Mouse (Mus musculus) lung, postnatal 0 days (tissue): Measurements from ENCODE around the gene Cbl. TPM values are rescaled to one million over a fixed set of nuclear protein-coding genes. Genes with fewer than 3 reads are reported as not detected.

Experiments used
- ATAC-seq: fragments of 200-750 bp; cut with Nextera tagmentation; 2 replicates; pipeline ENCODE4 v1.8.0; 2017; ENCODE audit warnings: moderate library complexity
- DNase-seq: peaks from one replicate; pipeline ENCODE4 v3.0.0-alpha.2; 2016; ENCODE audit warnings: low spot score
- H3K27ac ChIP-seq: fragments of 300-500 bp; sonication (generic); 2 replicates; pipeline ENCODE4 v1.5.1; 2014; ENCODE audit warnings: antibody characterized with exemption, mild to moderate bottlenecking, low read length, mixed read lengths
- H3K27me3 ChIP-seq: fragments of 300-500 bp; sonication (generic); replicated peaks from 2 replicates; pipeline ENCODE4 v1.6.1; 2014; ENCODE audit warnings: low read length, mixed read lengths; ENCODE audit not compliant: insufficient read depth
- H3K36me3 ChIP-seq: fragments of 300-500 bp; sonication (generic); 2 replicates; pipeline ENCODE4 v1.6.1; 2014; ENCODE audit warnings: low read length, mixed read lengths; ENCODE audit not compliant: insufficient read depth
- H3K4me1 ChIP-seq: fragments of 300-500 bp; sonication (generic); 2 replicates; pipeline ENCODE4 v1.6.1; 2014; ENCODE audit warnings: antibody characterized with exemption, low read depth, low read length, mixed read lengths; ENCODE audit not compliant: insufficient read depth
- H3K4me2 ChIP-seq: fragments of 300-500 bp; sonication (generic); replicated peaks from 2 replicates; pipeline ENCODE4 v1.6.1; 2014; ENCODE audit warnings: low read depth, mild to moderate bottlenecking, low read length, moderate library complexity, mixed read lengths
- H3K4me3 ChIP-seq: fragments of 300-500 bp; sonication (generic); 2 replicates; pipeline ENCODE4 v1.5.1; 2014; ENCODE audit warnings: low read depth, low read length
- H3K9ac ChIP-seq: fragments of 300-500 bp; sonication (generic); replicated peaks from 2 replicates; pipeline ENCODE4 v1.6.1; 2014; ENCODE audit warnings: low read depth, mild to moderate bottlenecking
- H3K9me3 ChIP-seq: fragments of 300-500 bp; sonication (generic); 2 replicates; pipeline ENCODE4 v1.6.1; 2016; ENCODE audit warnings: low read length, mixed read lengths
- CTCF ChIP-seq: IDR thresholded peaks from 2 replicates; pipeline ENCODE4 v1.5.1; 2016; ENCODE audit warnings: antibody characterized with exemption, mild to moderate bottlenecking
- EP300 ChIP-seq: IDR thresholded peaks from 2 replicates; pipeline ENCODE4 v1.6.1; 2016; ENCODE audit warnings: antibody characterized with exemption, mild to moderate bottlenecking, control low read depth
- WGBS: fragments of 180-500 bp; shearing (Covaris S2); extraction: QIAGEN DNeasy Blood & Tissue Kit; methylation state at CpG from one replicate; pipeline ENCODE4 v1.1.7; 2014; 5-methylcytosine and 5-hydroxymethylcytosine counted together
- polyA plus RNA-seq: library from polyadenylated mRNA; unstranded; fragments of >200 nt; fragmentation: Nextera tagmentation; extraction: Ambion mirVana; gene quantifications from 2 replicates; pipeline ENCODE4 v1.2.1, GENCODE M21; 2015

The Cbl gene
- polyA plus RNA-seq, 1 experiment from 2014 or later: 6.8 TPM

DNA sequence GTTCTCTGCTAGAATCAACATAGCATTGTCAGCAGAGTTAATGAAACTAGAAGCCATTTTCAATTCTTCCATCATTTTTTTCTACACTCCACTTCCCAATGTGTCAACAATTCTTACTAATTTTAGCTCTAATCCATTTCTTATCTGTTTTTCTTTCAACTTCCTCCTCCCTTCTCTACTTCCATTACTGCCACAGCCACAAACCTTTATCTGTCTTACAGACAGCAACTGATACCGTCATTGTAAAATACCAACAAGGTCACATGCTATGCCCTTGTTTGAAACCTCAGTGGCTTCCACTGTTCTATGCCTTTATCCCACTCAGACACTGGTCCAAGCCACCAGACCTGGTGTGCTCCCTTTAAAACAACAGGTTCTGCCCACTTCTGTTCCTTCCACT, 39.8 kb downstream of the Cbl start:
- DNase-seq: no peak
- TF ChIP-seq EP300: no peak
- TF ChIP-seq CTCF: no peak
- Histone ChIP-seq H3K36me3 (no peaks in the 10 kb centered on the region), H3K27me3 (no peaks in the 10 kb centered on the region), H3K27ac (no peak overlapping the region), H3K4me1 (no peaks in the 10 kb centered on the region), H3K4me2 (no peak overlapping the region), H3K4me3 (no peak overlapping the region), H3K9me3 (no peaks in the 10 kb centered on the region), H3K9ac (no peak overlapping the region)
- no peak for ATAC-seq
- 51% methylated on average over 1 of the region's 1 CpGs for WGBS

DNA sequence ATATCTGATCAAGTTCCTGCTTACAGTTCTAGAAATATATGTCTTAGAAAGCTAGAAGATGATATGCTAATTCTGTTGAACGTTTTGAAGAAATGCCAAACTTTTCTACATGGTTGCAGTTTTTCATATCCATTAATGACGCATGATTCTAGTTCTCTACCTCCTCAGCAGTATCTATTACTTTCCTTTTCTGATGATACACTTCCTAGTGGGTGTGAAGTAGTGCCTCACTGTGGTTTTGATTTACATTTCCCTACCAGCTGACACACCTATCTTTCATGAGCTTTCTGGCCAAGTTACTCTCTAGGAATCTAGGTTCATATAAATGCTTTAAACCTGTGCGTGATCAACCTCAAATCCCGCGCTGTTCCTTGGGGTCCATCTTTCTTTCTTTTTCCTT, 41.1 kb downstream of the Cbl start:
- H3K9ac ChIP-seq: no peak overlapping the region
- H3K4me2 ChIP-seq: no peak overlapping the region
- 89% methylated on average over 5 of the region's 5 CpGs for WGBS
- no peaks in the 10 kb centered on the region for H3K27me3 ChIP-seq
- H3K9me3 ChIP-seq: no peaks in the 10 kb centered on the region
- no peak overlapping the region for H3K4me3 ChIP-seq
- no peak overlapping the region for H3K27ac ChIP-seq
- TF ChIP-seq CTCF (no peak), EP300 (no peak)
- no peak for DNase-seq
- H3K36me3 ChIP-seq: no peaks in the 10 kb centered on the region
- no peak for ATAC-seq
- H3K4me1 ChIP-seq: no peaks in the 10 kb centered on the region

DNA sequence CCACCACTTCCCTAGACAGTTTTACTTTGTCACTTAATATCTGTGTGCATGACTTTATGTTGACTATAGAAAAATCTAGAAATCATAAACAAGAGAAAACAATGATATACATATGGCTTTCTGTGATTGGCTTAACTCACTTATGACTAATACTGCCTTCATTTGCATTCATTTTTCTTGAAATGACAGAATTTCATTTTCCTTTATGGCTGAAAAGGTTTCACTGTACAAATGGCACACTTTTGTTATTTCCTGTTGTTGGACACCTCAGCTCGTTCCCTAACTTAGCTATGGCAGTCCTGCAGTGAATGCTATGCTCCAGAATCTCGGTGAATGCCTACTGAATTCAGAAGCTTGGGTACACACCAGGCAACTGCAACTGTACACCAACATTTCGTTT, 41.5 kb downstream of the Cbl start:
- H3K4me2 ChIP-seq: no peak overlapping the region
- H3K4me3 ChIP-seq: no peak overlapping the region
- H3K9me3 ChIP-seq: no peaks in the 10 kb centered on the region
- H3K9ac ChIP-seq: no peak overlapping the region
- no peak for DNase-seq
- WGBS: 81% methylated on average over 3 of the region's 3 CpGs
- no peaks in the 10 kb centered on the region for H3K36me3 ChIP-seq
- H3K27me3 ChIP-seq: no peaks in the 10 kb centered on the region
- H3K27ac ChIP-seq: no peak overlapping the region
- H3K4me1 ChIP-seq: no peaks in the 10 kb centered on the region
- no peak for TF ChIP-seq CTCF
- TF ChIP-seq EP300: no peak
- ATAC-seq: no peak

DNA sequence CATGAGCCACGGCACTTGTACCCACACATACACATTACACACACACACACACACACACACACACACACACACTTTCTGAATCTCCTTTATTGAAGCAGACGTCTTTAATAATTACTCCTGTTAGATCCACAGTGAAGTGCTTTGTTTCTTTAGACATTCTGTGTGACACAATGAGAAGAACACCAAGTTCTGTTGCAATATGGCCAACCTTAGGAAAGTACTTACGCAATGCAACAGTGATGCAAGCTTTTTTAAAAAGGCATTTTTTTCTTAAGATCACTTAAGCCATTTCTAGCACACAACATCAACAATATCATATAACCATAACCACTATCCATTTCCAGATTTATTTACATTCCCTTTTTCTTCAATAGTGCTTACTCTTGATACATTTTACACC, 42.7 kb downstream of the Cbl start:
- Histone ChIP-seq H3K27ac (no peak overlapping the region), H3K4me3 (no peak overlapping the region), H3K4me2 (no peak overlapping the region), H3K9me3 (no peaks in the 10 kb centered on the region), H3K4me1 (no peaks in the 10 kb centered on the region), H3K27me3 (no peaks in the 10 kb centered on the region), H3K9ac (no peak overlapping the region), H3K36me3 (no peaks in the 10 kb centered on the region)
- DNase-seq (peak; percentile 87), ATAC-seq (peak; percentile 63)
- peak; percentile 88 for TF ChIP-seq EP300
- TF ChIP-seq CTCF: no peak
- 50% methylated on average over 3 of the region's 3 CpGs for WGBS

DNA sequence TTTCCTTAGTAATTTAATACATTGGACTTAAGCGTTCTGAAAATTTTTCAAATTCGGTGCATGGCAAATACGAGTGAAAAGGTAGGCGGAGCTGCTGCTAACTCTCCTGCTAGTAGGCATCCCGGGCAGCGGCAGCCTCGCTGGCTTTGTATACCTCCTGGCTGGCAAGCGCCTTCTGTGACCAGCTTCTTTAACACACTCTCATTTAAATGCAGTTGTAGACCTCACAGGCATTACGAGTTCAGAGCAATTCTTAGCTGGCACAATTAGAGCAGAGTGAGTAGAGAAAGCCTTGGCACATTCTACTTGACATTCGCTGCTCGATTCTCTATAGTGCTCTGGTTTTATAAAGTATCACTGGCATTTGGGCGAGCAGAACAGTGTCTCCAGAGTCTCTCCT, 45.6 kb downstream of the Cbl start:
- Histone ChIP-seq H3K9me3 (no peaks in the 10 kb centered on the region), H3K4me3 (no peak overlapping the region), H3K36me3 (no peaks in the 10 kb centered on the region), H3K9ac (no peak overlapping the region), H3K4me2 (no peak overlapping the region), H3K27ac (no peak overlapping the region), H3K27me3 (no peaks in the 10 kb centered on the region), H3K4me1 (no peaks in the 10 kb centered on the region)
- no peak for DNase-seq
- WGBS: 62% methylated on average over 12 of the region's 12 CpGs
- ATAC-seq: no peak
- TF ChIP-seq CTCF (no peak), EP300 (no peak)

DNA sequence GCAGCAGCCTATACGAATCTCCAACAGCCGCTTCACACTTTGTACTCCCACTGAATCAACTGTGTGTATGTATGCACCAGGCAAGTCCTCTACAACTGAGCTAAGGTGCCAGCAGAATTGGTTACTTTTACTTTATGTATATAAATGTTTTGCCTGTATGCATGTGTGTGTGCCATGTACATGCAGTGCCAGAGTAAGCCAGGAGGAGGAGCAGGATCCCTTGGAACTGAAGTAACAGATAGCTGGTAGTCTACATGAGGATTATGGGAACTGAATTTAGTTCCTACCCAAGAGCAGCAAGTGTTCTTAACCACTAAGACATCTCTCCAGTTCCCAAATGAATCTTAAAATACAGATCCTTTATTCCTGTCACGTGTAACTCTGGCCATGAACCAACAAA, 51.6 kb downstream of the Cbl start:
- Histone ChIP-seq H3K27ac (no peak overlapping the region), H3K4me2 (no peak overlapping the region), H3K27me3 (no peaks in the 10 kb centered on the region), H3K4me3 (no peak overlapping the region), H3K9ac (no peak overlapping the region), H3K4me1 (no peaks in the 10 kb centered on the region), H3K36me3 (no peaks in the 10 kb centered on the region), H3K9me3 (no peaks in the 10 kb centered on the region)
- TF ChIP-seq EP300: no peak
- TF ChIP-seq CTCF: peak; percentile 78
- WGBS: 90% methylated on average over 3 of the region's 3 CpGs
- DNase-seq (peak; percentile 71), ATAC-seq (peak; percentile 58; the same call in 1 of the 2 replicates)

DNA sequence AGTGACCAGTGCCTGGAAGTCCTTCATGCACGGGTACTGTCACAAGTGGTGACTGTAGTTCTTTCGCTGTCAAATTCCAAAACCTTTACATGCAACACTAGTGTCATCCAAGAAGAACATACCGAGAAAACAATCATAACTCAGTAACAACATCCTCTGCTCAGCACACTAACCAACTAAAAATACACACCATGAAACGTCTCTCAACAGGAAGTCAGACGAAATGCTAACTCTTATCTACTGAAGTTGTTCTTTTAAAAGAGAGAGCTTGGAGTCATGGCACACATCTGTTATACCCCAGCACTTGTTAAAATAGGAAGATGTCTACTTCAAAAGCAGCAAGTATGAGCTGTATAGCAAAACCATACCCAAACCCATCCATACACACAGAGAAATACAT, 52.3 kb downstream of the Cbl start:
- Histone ChIP-seq H3K4me2 (no peak overlapping the region), H3K9me3 (no peaks in the 10 kb centered on the region), H3K27ac (no peak overlapping the region), H3K27me3 (no peaks in the 10 kb centered on the region), H3K9ac (no peak overlapping the region), H3K4me1 (no peaks in the 10 kb centered on the region), H3K36me3 (no peaks in the 10 kb centered on the region), H3K4me3 (no peak overlapping the region)
- 54% methylated on average over 5 of the region's 5 CpGs for WGBS
- TF ChIP-seq CTCF (no peak), EP300 (no peak)
- DNase-seq: no peak
- ATAC-seq: no peak
